In the genomic region with DNA sequence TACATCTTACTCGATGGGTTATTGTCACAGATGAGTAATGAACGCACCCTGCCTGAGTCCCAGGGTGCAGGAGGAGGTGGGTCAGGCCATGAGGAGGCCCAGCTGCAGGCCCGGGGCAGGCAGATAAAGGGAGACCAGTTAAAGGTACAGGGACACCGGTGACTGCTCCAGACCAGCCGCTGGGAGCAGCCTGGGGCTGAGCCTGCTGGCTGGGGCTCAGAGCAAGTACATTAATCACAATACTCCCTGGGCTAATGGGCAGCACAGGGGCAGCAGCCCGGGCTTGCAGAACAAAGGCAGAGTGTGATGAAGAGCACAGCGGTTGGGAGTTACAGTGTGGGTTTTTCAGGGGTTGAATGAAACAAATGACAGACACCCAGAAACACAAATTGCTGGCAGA, we compare ENCODE assay signal across 11 mouse cellular contexts.
A peak's percentile ranks its signal among the peaks of the same experiment; 100 is the strongest.
DNase-seq lines count a peak whose midpoint lies in the region; ATAC-seq lines count a peak whose summit lies in the region.
"Had no signal": no experiment of that assay in that cellular context is flagged by ENCODE, and none has a peak within 500 bp of the region (broad histone marks: within the 10 kb centered on the region; RNA-seq: fewer than 3 reads in every experiment).

No protein-coding gene starts in this region.

- ATAC-seq in forebrain, embryonic 15.5 days (replicated peaks) = peak; percentile 69; the same call in 1 of the 2 replicates

- 11% methylated on average over 7 of the region's 7 CpGs for WGBS in forebrain, embryonic 15.5 days
- 18% methylated on average over 7 of the region's 7 CpGs for WGBS in midbrain, embryonic 10.5 days

- H3K9ac ChIP-seq in forebrain, embryonic 15.5 days (replicated peaks) = no peak overlapping the region

- no peak overlapping the region for H3K4me2 ChIP-seq in forebrain, embryonic 15.5 days (replicated peaks)

- H3K4me1 ChIP-seq in forebrain, embryonic 15.5 days = peaks cover 4% of the 10 kb centered on the region; the same call in 1 of the 2 replicates
- H3K4me1 ChIP-seq in midbrain, embryonic 10.5 days = peaks cover 6% of the 10 kb centered on the region

- DNase-seq in ovary, postnatal 10 days (ENCODE audit: low spot score) = peak; percentile 1
- no peak for DNase-seq in ovary, adult 18-20 months (ENCODE audit: low spot score)
- peak; percentile 26 for DNase-seq in midbrain, embryonic 10.5 days (ENCODE audit: low spot score)
- no peak for DNase-seq in spleen, postnatal 36 days (ENCODE audit: low spot score in 2 of 2)
- no peak for DNase-seq in lung, postnatal 25 days (ENCODE audit: low spot score)
- no peak for DNase-seq in layer of hippocampus, postnatal 14 days (ENCODE audit: low spot score in 2 of 2)
- DNase-seq: cerebellum, postnatal 36 days; heart, postnatal 4 days; right cerebral cortex, postnatal 4 days had no signal

- H3K27me3 ChIP-seq in forebrain, embryonic 15.5 days = no peaks in the 10 kb centered on the region
- H3K27me3 ChIP-seq in midbrain, embryonic 10.5 days (ENCODE audit: low read depth, poor library complexity, severe bottlenecking) = no peaks in the 10 kb centered on the region

- H3K36me3 ChIP-seq in forebrain, embryonic 15.5 days = no peaks in the 10 kb centered on the region
- H3K36me3 ChIP-seq in midbrain, embryonic 10.5 days = no peaks in the 10 kb centered on the region
- H3K36me3 ChIP-seq: G1E had no signal

- no peak overlapping the region for H3K27ac ChIP-seq in forebrain, embryonic 15.5 days (replicated peaks)
- 0 out of 2 replicates have a peak overlapping the region, but pooled peaks have one; percentile 43 for H3K27ac ChIP-seq in midbrain, embryonic 10.5 days (replicated peaks)

- no peaks in the 10 kb centered on the region for H3K9me3 ChIP-seq in forebrain, embryonic 15.5 days
- H3K9me3 ChIP-seq in midbrain, embryonic 10.5 days (replicated peaks) = no peaks in the 10 kb centered on the region

- no peak overlapping the region for H3K4me3 ChIP-seq in forebrain, embryonic 15.5 days
- no peak overlapping the region for H3K4me3 ChIP-seq in midbrain, embryonic 10.5 days

Comparison
In these comparisons a context has a peak if more than half of its experiments do, and no peak if none do; other contexts are left out.
1. DNase-seq: peak in ovary, postnatal 10 days (single experiment) and midbrain, embryonic 10.5 days (single experiment); none in ovary, adult 18-20 months (single experiment), spleen, postnatal 36 days (0 of 2), lung, postnatal 25 days (single experiment) and layer of hippocampus, postnatal 14 days (0 of 2).